Mouse (Mus musculus): ENCODE results near the gene Gng12. TPM values are rescaled to one million over a fixed set of nuclear protein-coding genes. Genes with fewer than 3 reads are reported as not detected.
A peak's percentile ranks its signal among the peaks of the same experiment; 100 is the strongest.
"Not testable (repeated sequence)": the region's sequence is repeated elsewhere in the genome, so short reads cannot be mapped to it uniquely, and the experiment has no call there.

Gene Gng12
- polyA plus RNA-seq, 1 experiment, result 246 TPM

DNA sequence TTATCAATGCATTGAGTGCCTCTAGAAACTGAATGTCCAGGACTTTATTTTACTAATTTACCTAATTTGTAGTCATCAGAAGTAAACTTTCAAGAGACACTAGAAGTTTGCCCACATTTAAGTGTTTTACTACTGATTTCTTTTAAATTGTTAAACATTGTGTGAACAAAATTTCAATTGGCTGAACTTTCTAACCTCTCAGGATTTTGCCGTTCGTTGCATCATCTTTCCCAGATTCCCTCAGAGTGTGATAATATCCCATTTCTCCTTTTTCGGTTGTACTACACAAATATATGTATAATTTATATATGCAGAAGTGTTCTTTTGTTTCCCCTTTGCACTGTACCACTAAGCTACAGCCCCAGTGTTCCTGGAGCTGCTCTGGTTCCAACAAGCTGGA is 133.8 kb downstream of the Gng12 start:
- peaks cover 4% of the 10 kb centered on the region; the same call in 1 of the 2 replicates for H3K4me1 ChIP-seq (ENCODE audit: control insufficient read depth, insufficient read depth, low read length)
- TF ChIP-seq POLR2A (IDR thresholded peaks at IDR 0.05; ENCODE audit: low read depth, low read length) (no peak), CTCF (IDR thresholded peaks at IDR 0.05; ENCODE audit: borderline replicate concordance, insufficient read depth, low read length) (no peak)
- H3K27ac ChIP-seq (ENCODE audit: insufficient read depth, low read length), result peak overlapping the region; percentile 98
- H3K4me3 ChIP-seq (ENCODE audit: insufficient read depth, low read length), result no peak overlapping the region

DNA sequence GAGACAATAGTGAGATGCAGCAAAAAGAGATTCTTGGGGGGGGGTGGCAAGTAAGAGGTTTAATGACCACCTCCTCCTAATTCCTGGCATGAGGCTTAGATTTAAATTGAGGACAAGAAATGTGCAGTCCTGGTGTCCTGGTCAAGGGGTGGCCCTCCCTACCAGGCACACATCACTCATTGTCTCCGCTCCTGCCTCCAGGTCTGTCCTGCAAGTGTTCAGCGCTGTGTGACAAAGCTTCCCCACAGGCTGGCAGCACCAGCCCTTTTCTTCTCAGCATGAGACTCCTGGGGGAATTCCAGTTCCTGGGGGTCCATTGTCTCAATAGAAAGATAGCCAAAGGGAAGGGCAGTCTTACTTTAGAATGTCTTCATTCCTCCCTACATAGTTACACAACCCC is 134.2 kb downstream of the Gng12 start:
- Histone ChIP-seq H3K4me1 (ENCODE audit: control insufficient read depth, insufficient read depth, low read length) (peaks cover 4% of the 10 kb centered on the region; the same call in 1 of the 2 replicates), H3K27ac (ENCODE audit: insufficient read depth, low read length) (peak overlapping the region; percentile 98), H3K4me3 (ENCODE audit: insufficient read depth, low read length) (no peak overlapping the region)
- TF ChIP-seq CTCF (IDR thresholded peaks at IDR 0.05; ENCODE audit: borderline replicate concordance, insufficient read depth, low read length) (no peak), POLR2A (IDR thresholded peaks at IDR 0.05; ENCODE audit: low read depth, low read length) (no peak)

GRCm38 (mm10) chr6:67030846-67031245 is 134.6 kb downstream of the Gng12 start:
- Histone ChIP-seq H3K27ac (ENCODE audit: insufficient read depth, low read length) (peak overlapping the region; percentile 98; the same call in 1 of the 2 replicates), H3K4me3 (ENCODE audit: insufficient read depth, low read length) (no peak overlapping the region), H3K4me1 (ENCODE audit: control insufficient read depth, insufficient read depth, low read length) (peaks cover 4% of the 10 kb centered on the region; the same call in 1 of the 2 replicates)
- TF ChIP-seq CTCF (IDR thresholded peaks at IDR 0.05; ENCODE audit: borderline replicate concordance, insufficient read depth, low read length) (no peak), POLR2A (IDR thresholded peaks at IDR 0.05; ENCODE audit: low read depth, low read length) (no peak)

- TF ChIP-seq POLR2A (IDR thresholded peaks at IDR 0.05; ENCODE audit: low read depth, low read length), result 0 out of 2 replicates have a peak, but pooled peaks have one; percentile 19
- H3K27ac ChIP-seq (ENCODE audit: insufficient read depth, low read length), result not testable (repeated sequence)
These were observed 136.4 kb downstream of the Gng12 start for GRCm38 (mm10) chr6:67032551-67032950.

DNA sequence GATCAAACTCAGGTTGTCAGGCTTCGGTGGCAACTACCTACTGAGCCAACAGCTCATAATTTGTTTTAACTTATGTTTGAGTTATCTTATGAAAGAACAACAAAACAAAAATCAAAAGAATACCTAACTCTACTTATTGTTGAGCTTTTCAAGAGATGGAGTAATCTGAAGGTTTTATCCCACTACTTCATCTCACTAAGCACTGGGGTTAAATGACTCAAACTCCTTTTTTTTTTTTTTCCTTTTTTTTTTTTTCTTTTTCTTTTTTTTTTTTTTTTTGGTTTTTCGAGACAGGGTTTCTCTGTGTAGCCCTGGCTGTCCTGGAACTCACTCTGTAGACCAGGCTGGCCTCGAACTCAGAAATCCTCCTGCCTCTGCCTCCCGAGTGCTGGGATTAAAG is 136.8 kb downstream of the Gng12 start:
- H3K4me3 ChIP-seq (ENCODE audit: insufficient read depth, low read length); H3K4me1 ChIP-seq (ENCODE audit: control insufficient read depth, insufficient read depth, low read length); H3K27ac ChIP-seq (ENCODE audit: insufficient read depth, low read length): not testable (repeated sequence)

More at GRCm38 (mm10) chr6:67032551-67032950, 136.4 kb downstream of the Gng12 start:
- H3K4me1 ChIP-seq (ENCODE audit: control insufficient read depth, insufficient read depth, low read length); H3K4me3 ChIP-seq (ENCODE audit: insufficient read depth, low read length): not testable (repeated sequence)

DNA sequence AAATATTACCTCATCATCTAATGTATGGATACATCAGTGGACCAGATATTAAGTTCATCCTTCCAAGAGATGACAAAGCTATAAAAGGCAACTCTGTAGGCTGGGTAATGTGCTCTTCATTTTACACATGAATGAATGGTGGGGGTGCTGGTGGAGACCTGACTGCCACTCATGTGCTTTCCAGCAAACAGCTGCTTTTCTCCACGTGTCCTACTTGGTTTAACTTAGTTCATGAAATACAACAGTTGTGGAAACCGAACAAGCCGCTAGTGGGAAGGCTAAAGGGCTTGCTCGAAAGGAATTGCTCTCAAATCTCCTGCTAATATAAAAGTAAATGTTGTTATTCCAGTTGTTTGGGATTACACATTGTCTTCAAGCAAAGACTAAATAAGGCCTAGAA is 137.4 kb downstream of the Gng12 start:
- Histone ChIP-seq H3K4me3 (ENCODE audit: insufficient read depth, low read length) (no peak overlapping the region), H3K4me1 (ENCODE audit: control insufficient read depth, insufficient read depth, low read length) (peaks cover 4% of the 10 kb centered on the region; the same call in 1 of the 2 replicates), H3K27ac (ENCODE audit: insufficient read depth, low read length) (peak overlapping the region; percentile 27)
- TF ChIP-seq POLR2A (IDR thresholded peaks at IDR 0.05; ENCODE audit: low read depth, low read length), result peak; percentile 38; the same call in 1 of the 2 replicates
- no peak for TF ChIP-seq CTCF (IDR thresholded peaks at IDR 0.05; ENCODE audit: borderline replicate concordance, insufficient read depth, low read length)

DNA sequence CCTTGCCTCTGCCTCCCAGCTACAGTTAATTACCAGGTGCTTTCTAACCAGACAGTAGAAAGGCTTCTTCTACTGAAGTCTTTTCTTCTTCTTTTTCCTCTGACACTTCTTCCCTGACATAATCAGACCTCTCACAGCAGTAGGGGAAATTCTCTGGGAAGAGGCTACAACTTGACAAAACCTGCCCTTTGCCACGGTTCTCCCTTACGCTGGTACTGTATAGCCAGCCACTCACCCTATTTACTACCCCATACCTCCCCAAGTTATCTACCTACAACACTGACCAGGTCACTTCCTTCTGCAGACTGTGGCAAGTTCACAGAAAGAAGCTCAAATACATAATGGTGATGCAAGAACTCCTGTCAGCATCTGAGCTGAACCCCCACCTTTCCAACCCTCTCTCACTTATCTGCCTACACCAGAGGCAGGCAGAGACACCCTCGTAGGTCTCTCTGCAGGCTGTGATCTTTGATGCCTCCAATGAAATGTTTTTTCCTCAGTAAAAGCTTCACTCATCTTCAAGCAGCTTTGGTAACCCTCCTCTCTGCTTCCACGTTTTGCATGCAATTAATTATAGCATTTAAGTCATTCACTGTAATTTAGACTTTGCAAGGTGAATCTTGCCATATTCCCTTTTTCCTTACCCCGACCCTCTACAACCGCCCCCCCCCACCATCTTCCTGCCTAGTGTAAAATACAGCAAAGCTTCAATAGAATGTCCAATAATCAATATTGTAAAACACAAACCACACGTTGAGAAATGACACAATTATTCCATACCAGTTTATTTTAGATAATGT is 138.3 kb downstream of the Gng12 start:
- Histone ChIP-seq H3K27ac (ENCODE audit: insufficient read depth, low read length) (peak overlapping the region; percentile 27), H3K4me1 (ENCODE audit: control insufficient read depth, insufficient read depth, low read length) (peaks cover 4% of the 10 kb centered on the region; the same call in 1 of the 2 replicates), H3K4me3 (ENCODE audit: insufficient read depth, low read length) (no peak overlapping the region)
- TF ChIP-seq POLR2A (IDR thresholded peaks at IDR 0.05; ENCODE audit: low read depth, low read length) (peak; percentile 45; the same call in 1 of the 2 replicates), CTCF (IDR thresholded peaks at IDR 0.05; ENCODE audit: borderline replicate concordance, insufficient read depth, low read length) (no peak)

- TF ChIP-seq POLR2A (IDR thresholded peaks at IDR 0.05; ENCODE audit: low read depth, low read length), result peak; percentile 46
- no peak for TF ChIP-seq CTCF (IDR thresholded peaks at IDR 0.05; ENCODE audit: borderline replicate concordance, insufficient read depth, low read length)
- Histone ChIP-seq H3K4me1 (ENCODE audit: control insufficient read depth, insufficient read depth, low read length) (peaks cover 6% of the 10 kb centered on the region), H3K4me3 (ENCODE audit: insufficient read depth, low read length) (peak overlapping the region; percentile 88), H3K27ac (ENCODE audit: insufficient read depth, low read length) (peak overlapping the region; percentile 77)
These were observed 139.4 kb downstream of the Gng12 start for GRCm38 (mm10) chr6:67035388-67036299.

- TF ChIP-seq CTCF (IDR thresholded peaks at IDR 0.05; ENCODE audit: borderline replicate concordance, insufficient read depth, low read length) (peak; percentile 67), POLR2A (IDR thresholded peaks at IDR 0.05; ENCODE audit: low read depth, low read length) (peak; percentile 41)
- Histone ChIP-seq H3K27ac (ENCODE audit: insufficient read depth, low read length) (peak overlapping the region; percentile 77), H3K4me3 (ENCODE audit: insufficient read depth, low read length) (peak overlapping the region; percentile 88), H3K4me1 (ENCODE audit: control insufficient read depth, insufficient read depth, low read length) (peaks cover 6% of the 10 kb centered on the region)
These were observed 140.2 kb downstream of the Gng12 start for GRCm38 (mm10) chr6:67036356-67036811.
